Mouse (Mus musculus): ENCODE data around the gene Arrdc2.

Arrdc2 gene

DNA sequence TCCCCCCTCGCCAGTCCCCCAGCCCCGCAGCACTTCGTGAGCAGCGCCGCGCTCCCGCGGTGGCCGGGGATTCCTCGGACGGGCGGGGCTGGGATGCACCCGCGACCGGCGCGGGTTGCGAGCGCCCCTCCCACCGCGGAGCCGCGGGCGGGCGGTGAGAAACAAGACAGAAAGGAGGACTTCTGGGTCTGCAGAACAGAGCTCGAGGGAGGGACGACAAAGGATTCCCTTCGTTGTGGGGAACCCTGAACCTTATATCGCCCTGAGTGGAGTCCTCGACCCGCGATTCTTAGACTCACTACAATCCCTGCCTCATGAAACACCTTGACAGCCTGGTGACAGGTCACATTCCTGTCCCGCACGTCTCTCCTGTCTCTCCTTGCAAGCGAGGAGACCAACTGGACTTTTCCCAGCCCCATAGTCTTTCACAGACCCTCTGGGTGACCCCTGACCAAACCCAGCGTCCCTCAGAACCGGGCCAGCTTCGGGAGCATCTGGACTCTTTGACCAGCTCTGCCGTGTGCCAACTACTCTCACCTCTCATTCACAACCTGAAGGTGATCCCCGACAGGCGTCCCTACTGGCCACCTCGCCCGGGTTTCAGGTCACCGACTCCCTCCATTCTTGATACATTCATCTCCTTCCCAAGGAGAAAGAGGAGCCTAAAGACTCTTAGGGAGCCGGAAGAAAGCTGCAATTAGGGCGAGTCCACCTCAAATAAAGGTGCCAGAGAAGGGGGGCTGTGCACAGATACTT lies 24.6 kb upstream of the Arrdc2 start:
- no peak for DNase-seq (ENCODE audit: low spot score)

DNA sequence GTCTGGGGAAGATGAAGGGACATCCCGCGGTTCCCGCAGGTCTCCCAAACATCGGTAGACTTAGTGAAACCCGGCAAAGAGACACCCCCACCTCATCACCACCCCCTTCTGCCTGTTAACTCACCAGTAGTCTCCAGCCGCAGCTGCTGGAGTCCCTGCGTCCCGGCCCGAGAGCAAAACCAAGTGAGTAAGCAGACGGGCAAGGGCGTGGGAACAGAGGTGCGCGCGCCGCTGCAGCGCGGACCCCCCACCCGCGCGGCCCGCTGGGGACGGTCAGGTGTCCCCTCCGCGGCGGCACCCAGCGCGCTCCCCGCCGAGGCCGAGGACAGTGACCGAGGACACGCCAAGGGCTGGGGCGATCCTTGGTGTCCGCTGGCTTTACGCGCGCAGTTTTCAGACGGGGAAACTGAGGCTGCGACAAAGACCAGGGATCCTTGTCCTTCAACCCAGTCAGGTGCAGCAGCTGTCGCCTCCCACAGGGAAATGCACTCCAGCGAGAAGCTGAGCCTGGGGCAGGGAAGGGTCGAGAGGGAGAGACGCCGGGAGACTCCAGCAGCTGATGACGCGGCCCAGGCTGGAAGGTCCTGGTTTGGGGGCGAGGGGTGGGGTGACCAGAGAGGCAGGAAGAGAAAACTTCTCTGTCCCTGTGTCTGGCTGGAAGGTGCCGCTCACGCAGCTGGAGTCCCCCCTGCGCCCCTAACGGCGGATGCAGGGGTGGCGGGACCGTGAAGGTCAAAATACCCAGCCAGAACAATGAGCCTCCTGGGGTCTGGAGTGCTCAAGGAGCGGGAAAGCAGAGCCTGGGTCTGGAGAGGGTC lies 23.5 kb upstream of the Arrdc2 start, which contains the start of gene Kcnn1:
Gene Kcnn1 (minus strand): TSS at position 435 of the 818 bp plus-strand sequence.
- DNase-seq (ENCODE audit: low spot score), result no peak

DNA sequence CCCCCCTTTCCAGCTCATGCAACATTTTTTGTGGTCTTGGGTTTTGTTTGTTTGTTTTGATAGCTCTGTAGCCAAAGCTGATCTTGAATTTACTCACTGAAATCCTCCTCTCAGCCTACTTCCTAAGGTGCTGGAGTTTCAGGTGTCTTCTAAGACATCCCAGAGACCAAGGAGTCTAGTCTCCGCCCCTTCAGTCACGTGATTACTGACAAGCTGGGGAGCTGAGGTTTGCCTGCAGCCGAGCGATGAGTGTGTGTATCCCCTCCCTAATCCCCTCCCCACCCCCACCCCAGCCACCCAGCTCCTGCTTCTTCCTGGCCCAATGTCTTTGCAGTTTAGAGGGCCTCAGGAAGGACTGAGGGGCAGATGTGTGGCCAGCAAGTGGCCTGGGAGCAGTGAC lies 18.0 kb upstream of the Arrdc2 start:
- no peak for DNase-seq (ENCODE audit: low spot score)

DNA sequence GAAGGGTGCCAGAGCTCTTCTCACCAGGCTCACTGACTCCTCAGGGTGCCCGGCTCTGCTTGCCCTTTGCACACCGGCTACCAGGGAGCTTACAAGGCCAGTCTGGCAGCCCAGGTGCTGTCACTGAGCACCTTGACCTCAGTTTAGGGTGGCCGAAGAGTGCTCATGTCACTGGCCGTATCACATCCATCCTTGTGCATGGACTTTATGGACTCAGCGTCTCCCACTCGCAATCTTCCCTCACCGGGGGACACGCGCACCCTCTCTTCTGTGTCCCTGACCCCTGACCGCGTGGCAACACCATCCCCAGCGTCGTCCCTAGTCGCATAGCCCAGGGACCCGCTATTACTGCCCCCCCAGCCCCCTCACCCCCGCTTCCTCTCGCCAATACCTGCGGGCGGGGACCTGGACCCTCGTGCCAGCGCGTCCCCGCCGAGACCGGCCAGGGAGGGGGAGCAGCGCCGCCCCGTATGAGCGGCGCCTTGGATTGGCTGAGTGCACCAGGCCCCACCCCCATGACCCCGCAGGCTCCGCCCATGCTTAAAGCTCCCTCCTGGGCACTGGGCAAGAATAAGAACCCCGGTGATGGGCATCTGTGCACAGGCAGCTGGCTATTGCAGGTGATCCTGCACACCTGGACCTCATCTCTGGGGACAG lies 17.1 kb upstream of the Arrdc2 start:
- DNase-seq (ENCODE audit: low spot score), result peak; percentile 61

DNA sequence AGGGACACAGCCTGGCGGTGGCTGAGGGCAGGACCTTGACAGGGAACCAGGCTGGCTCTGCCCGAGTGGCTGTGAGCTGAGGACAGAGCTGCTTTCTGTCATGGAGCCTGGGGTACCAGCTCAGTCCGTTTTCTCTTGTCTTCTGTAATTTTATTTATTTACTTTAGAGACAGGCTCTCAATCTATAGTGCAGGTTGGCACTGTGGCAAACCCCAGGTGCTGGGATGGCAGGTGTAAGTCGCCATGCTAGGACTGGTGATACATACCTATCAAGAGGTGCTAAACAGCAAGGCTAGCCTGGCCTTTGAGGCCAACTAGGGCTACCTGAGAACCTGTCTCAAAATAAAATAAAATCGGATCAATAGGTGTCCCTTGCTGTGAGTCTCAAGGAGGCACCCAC lies 16.5 kb upstream of the Arrdc2 start:
- DNase-seq (ENCODE audit: low spot score), result no peak

DNA sequence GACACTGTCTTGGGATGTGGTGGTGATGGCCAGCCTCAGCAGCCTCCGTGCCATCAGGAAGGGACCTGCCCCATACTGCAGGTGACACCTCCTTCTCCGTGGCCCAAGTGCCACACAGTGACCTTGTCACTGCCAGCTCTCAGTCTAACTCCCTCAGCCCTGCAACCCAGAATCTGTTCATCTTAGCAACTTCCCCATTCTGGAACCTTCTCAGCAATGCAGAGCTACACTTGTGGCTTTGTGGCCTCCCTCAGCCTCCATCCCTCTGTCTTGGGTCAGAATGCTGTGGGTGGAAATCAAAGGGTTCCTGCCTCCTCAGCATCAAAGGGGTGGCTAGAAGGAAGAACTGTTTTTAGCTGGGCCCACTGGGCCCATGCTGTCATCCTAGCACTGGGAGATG lies 14.3 kb upstream of the Arrdc2 start:
- DNase-seq (ENCODE audit: low spot score), result peak; percentile 36

DNA sequence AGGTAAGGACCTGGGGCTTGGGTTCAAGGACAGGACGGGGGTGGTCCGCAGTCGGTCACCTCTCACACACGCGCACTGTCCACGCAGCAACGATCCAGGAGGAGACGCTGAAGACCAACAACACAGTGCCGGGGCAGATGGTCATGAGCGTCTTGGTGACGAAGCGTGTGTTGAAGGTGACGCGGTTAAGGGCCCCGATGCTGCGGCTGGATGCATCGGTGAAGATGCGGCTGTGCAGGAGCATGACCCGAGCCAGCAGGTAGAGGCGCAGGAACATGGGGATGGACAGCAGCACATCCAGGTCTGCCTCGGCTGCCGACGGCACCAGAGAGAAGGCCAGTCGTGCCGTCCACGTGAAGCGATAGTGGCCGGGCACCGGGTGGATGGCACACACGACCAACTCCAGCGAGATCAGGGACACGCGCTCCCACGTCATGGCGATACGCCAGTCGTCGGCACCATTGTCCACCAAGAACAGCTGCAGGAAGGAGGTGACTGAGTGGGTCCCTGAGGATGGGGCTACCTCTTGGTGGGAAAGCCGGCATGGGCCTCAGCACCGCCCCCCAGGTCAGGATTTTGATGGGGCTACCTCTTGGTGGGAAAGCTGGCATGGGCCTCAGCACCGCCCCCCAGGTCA lies 13.2 kb upstream of the Arrdc2 start:
- no peak for DNase-seq (ENCODE audit: low spot score)

DNA sequence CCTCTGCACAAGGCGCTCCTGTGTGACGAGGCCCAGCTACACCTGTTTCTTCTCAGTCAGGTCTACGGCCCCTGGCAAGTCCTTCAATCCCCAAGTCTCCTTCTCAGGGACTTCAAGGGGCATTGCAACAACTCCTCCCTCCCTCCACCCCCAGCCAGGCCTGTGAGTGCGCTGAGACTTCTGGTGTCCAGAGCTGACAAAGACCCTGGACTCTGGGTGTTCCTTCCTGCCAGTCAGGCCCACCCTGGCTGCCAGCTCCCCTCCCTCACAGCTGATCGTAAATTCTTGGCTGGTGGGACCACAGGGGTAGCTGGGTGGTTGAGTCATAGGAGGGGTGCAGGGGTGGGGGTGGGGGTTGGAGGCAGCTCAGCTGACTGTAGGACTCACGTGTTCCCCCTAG lies 12.3 kb upstream of the Arrdc2 start:
- no peak for DNase-seq (ENCODE audit: low spot score)

DNA sequence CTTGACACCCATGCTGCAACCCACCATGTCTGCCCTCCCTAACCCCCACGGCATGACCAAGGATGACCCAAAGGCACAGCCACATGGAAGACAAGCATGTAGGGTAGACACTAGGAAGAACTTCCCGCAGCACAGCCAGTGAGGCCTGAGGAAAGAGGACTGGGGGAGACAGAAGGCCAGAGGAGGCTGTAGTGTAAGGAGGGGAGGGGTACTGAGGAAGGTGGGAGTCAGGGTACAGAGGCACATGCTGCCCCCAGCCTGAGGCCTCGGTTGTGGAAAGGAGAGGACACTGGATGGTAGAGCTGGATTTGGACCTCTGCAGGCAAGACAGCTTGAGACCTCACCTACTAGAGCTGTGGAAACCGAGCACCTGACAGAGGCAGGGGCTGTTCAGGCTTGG lies 11.4 kb upstream of the Arrdc2 start:
- no peak for DNase-seq (ENCODE audit: low spot score)

DNA sequence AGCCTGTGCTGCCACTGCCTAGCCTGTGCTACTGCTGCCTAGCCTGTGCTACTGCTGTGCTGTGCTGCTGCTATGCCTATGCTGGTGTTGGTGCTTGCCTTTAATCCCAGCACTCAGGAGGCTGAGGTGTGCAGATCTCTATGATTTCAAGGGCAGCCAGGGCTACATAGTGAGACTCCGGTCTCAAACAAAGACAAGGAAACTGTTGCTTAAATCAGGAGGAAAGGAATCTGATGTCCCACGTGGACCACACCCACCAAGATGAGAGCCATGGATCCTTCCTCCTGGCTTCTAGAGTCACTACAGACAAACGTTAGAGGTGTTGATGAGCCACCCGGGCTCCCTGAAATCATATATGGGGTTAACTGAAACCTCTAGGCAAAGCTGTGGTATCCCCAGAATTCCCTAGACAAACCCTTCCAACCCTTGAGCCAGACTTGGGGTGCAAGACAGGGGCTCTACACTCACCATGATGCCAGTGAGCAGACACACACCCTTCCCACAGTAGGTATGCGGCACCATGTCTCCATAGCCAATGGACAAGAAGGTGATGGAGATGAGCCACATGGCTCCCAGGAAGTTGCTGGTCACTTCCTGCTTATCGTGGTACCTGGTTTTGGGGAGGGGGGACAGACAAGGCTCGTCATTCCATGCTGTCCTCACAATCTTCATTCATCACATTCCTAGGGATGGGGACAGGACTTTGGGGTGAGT lies 10.8 kb upstream of the Arrdc2 start:
- DNase-seq (ENCODE audit: low spot score), result no peak

DNA sequence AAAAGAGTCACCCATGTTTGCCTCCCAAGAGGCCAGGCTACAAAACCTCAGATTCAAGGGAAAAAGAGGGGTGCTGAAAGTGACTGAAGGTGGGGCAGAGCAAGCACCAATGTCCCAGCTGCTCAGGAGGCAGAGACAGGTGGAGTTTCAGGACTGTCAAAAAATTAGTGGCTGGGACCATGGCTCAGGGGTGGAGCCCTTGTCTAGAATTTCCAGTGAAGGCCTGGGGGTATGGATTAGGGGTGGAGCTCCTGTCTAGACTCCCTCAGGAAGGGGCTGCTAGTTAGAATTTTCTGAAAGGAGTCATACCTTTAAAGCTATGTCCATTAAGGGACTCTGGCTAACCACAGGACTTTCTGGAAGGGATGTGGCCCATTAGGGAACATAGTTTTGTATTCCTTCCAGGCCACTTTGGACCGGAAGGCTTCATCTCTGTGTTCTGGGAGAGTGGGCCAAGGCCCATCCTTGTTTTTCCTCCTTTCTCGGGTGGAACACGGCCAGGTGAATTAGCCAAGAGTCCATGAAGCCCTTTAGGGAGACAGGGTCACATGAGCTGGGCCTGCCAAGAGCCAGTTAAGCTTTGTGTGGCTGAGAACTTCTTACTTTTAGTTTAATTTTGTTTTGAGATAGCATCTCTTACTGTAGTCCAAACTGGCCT lies 9.9 kb upstream of the Arrdc2 start:
- no peak for DNase-seq (ENCODE audit: low spot score)

DNA sequence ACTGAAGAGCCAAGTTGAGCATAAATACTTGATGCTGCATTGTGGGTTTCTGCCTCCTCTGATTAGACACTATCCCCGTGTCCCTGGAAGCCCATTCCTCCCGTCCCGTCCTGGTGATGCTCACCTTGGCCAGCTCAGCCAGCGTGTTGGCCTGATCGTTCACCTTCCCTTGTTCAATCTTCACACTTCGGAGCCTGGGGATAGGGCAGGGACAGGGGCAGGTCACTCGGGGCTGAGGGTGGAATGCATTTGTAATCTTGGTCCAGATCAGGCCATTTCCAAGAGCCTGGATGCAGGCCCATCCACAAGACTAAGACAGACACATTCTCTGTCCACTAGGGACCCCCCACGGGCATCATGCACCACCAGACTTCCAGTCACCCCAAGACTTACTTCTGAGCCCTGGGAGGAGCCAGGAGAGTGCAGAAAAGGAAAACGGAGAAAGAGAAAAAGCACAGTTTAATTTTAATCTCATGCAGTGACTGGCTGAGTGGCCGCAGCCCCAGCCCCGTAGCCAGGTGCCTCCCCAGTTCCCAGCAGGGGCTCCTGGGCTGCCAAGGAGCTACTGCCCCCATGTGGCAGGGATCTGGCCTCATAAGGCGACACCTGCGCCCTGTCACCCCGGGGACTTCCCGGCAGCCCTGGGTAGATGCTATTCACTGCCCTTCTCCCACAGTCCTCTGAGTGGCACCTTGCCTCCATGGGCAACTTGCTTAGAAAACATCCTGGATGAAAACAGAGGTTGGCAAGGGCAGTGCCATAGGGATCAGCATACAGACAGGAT lies 7.0 kb upstream of the Arrdc2 start:
- no peak for DNase-seq (ENCODE audit: low spot score)

DNA sequence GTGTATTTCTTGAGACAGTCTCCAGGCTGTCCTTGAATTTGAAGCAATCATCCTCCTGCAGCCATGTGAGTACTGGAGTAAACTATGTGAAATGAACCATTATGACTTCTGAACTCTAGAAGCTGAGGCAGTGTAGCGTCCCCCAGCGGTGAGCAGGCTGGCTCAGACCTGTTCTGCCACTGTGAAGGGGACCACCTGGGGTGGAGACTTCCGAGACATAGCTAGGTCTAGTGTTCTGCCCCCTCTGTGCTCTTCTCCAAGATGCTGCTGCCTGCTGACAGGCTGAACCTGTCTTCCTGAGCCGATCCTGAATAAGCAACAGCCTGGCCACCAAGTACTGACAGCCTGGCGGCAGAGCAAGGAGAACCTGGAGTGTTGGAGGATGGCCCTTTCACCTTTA lies 5.6 kb upstream of the Arrdc2 start:
- DNase-seq (ENCODE audit: low spot score), result no peak

DNA sequence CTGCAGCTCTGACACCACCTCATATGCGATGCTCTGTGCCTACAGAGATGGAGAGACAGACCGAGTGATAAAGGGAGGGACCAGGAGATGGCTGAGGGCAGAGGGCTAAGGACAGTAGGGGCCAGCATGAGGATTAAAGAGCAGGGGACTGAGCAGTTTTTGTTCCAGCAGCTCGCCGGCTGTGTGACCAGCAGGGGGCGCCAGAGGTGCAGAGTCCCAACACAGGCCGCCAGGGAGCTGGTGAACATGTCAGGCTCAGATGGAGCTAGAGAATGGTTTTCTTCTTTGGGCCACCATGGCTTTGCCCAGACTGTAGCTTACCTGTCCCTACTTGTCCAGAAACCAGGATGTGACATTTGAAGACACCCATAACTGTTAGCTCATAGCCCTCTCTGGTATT lies 5.0 kb upstream of the Arrdc2 start:
- DNase-seq (ENCODE audit: low spot score), result peak; percentile 89

DNA sequence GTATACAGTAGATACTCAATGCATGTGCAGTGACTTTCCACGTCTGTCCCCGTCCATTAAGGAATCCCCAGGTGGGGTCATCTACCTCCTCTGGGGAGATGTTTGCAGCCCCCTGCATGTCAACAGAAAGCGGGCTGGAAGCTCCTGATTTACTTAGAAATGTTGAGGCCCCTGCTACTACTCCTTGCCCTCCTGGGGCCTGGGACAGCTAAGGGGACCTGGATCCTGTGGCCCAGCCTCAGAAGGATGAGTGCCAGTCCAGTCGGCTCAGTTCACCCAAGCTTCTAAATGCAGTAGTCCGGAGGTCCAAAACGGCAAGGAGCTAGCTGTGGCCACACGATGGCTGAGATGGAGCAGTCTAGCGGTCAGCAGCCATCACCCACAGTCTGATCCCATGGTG lies 4.4 kb upstream of the Arrdc2 start:
- no peak for DNase-seq (ENCODE audit: low spot score)

DNA sequence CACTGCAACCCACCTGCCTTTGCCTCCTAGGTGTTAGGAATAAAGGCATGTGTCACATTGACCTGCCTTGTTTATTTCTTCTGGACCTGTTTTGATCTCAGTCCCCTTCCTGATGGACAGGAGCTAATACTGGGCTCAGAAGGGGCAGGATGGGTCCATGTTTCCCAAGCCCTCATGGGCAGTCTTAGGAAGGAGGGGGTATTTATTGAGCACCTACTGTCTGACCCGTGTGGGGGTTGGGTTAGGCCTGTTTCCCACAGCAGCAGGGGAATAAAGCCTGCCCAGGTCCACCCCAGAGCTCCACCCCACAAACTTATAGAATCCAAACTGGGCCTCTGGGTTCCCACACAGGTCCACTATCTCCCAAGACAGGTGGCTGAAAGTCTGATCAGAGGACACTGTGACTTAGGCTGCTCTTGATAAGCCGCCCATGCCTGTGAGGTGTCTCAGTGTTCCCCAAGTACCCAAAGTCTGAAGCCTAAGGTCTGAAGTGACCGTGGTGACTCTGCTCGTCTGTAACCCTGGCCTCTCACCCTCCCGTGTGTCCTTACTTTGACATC lies 3.8 kb upstream of the Arrdc2 start:
- no peak for DNase-seq (ENCODE audit: low spot score)

DNA sequence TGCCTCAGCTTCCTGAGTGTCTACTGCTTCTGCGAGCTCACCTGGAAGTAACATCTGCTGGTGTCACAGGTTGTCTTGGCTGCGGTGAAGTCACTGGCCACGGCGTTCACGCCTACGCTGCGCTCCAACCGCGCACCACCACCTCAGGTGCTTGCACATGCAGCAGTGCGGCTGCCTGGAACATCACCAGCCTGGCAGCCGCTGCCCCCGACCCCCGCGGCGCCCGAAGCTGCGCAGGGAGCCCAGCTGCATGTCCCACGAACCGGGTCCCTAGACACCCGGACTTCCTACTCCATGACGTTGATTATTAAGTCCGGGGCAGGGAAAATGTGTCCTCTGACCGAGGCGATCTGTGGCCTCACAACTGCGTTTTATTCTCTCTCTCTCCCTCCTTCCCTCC lies 3.0 kb upstream of the Arrdc2 start:
- no peak for DNase-seq (ENCODE audit: low spot score)

DNA sequence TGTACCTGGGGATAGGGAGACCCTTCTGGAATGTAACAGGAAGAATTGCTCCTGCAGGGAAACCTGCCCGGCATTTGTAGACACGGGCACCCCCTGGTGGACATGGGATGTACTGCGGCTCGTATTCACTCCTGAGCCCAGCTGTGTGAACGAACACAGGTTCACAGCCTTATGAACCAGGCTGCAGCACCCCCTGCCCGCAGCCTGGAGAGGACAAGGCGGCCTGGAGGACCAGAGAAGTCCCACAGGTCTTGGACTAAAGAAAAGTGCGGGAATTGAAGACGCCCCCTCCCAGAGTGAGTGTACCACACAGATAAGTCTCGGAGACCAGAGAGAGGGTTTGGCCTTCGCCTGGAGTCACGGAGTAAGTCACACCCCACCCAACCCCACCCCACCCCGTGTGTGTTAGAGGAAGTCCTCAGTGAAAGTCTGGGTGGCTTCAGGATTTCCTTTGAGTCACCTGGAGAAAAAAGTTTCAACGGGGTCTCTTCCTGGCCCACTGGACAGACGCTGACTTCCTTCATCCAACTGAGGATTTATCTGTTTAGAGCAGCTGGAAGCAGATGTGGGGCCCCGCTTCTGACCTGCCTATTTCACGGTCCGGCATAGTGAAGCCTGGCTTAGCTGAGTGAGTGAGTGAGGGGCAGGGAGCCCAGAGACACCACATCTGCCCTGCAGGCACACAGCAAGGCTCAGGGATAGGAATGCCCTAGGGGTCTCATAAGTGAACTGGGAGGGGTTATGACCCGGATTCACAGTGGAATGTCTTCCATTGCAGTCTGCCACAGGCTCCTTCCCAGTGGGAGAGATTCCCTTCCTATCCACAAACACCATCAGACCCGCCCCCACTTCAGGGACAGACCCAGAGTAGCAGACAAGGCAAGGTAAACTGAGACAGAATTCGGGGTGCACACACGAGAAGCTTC lies 1.9 kb upstream of the Arrdc2 start:
- DNase-seq (ENCODE audit: low spot score), result peak; percentile 89

DNA sequence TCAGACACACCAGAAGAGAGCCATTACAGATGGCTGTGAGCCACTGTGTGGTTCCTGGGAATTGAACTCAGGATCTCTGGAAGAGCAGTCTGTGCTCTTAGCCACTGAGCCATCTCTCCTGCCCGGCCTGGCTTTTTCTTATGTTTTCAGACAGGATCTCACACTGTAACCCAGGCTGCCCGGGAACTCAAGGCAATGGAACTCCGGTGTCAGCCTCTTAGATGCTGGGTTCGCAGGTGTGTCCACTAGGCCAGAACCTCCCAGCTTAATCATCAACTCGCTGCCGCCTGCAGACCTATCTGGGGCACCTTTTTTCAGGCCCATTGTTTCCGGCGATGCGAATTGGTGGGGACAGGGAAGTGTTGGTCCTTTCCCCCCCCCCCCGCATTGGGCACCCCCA lies 1.1 kb upstream of the Arrdc2 start:
- DNase-seq (ENCODE audit: low spot score), result no peak

All from lung, postnatal 25 days (tissue).